Mouse (Mus musculus): ENCODE measurements around the gene Pidd1. TPM values are rescaled to one million over a fixed set of nuclear protein-coding genes. Genes with fewer than 3 reads are reported as not detected.

Pidd1 gene
- polyA plus RNA-seq, 1 experiment = 39.0 TPM

- no peak for TF ChIP-seq GATA1 (IDR thresholded peaks at IDR 0.05; ENCODE audit: low read length)
Observed at GRCm38 (mm10) chr7:141420030-141420702, 23.7 kb downstream of the Pidd1 start.

- no peak for TF ChIP-seq GATA1 (IDR thresholded peaks at IDR 0.05; ENCODE audit: low read length)
Observed at GRCm38 (mm10) chr7:141418970-141419369, 24.9 kb downstream of the Pidd1 start.

- no peak for TF ChIP-seq GATA1 (IDR thresholded peaks at IDR 0.05; ENCODE audit: low read length)
Observed at GRCm38 (mm10) chr7:141417731-141418681, 25.8 kb downstream of the Pidd1 start.

DNA sequence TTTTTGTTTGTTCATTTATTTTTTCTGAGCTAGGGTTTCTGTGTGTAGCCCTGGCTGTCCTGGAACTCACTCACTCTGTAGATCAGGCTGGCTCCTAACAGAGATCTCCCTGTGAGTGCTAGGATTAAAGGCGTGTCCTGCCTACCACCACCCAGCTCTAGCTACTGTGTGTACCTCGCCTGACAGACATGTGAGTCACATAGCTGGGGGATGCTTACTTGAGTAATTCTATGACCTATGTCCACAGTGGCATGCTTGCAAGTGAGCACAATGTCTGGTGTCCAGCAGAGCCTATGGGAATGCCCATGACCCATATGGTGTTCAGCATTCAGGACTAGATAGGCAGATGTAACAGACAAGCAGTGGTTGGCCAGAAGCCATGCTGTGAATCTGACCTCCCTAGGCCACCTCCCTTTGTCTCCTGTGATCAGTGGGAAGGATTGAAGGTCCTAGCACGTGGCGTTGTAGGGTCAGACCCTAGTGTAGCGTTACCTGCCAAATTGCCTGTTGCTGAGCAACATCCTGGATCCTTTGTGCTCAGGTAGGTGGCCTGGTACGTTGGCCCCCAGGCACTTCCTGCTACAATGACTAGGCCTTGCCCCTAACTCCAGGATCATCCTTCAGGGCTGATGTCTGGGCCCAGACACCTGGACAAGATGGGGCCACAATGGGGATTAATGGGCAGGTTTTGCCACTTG is 27.5 kb downstream of the Pidd1 start:
- no peak for TF ChIP-seq GATA1 (IDR thresholded peaks at IDR 0.05; ENCODE audit: low read length)

DNA sequence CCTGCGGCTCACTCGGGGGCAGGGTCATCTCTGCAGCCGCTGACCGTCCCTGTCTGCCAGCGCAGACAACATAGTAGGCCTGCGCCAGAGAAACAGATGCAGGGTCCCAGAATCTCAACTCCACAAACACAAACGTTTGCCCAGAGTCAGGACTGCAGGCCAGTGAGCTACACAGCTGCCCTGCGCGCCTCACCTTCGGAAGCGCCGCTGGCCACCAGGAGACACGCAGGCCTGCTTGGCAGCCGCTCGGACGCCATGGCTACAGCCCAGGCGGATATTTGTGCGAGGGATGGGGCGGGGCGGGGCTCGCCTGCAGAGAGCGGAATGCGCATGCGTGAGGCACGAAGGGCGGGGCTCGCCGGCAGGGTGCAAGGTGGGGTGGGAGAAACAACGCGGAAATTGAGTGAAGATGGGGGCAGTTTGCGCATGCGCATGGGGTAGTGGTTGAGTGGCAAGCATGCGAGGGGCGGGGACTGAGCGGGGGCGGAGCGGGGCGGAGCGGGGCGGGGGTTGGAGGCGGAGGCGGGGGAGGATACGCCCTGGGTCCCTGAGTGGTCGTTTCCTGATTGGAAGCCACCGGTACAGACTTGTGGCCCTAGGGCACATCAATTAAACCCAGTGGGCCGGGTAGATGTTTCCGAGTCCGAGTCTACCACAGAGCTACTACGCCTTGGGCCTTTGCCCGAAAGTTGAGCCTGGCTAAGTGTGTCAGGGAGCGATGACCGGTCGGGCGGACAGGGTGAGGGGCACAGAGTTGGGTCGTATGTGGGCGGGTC is 29.8 kb downstream of the Pidd1 start, which contains the start of gene Gatd1:
Gene Gatd1, minus strand, starts transcription at position 328 of the 776 bp plus-strand sequence.
- no peak for TF ChIP-seq GATA1 (IDR thresholded peaks at IDR 0.05; ENCODE audit: low read length)

- TF ChIP-seq GATA1 (IDR thresholded peaks at IDR 0.05; ENCODE audit: low read length) = no peak
Observed at GRCm38 (mm10) chr7:141413331-141413730, 30.5 kb downstream of the Pidd1 start.

DNA sequence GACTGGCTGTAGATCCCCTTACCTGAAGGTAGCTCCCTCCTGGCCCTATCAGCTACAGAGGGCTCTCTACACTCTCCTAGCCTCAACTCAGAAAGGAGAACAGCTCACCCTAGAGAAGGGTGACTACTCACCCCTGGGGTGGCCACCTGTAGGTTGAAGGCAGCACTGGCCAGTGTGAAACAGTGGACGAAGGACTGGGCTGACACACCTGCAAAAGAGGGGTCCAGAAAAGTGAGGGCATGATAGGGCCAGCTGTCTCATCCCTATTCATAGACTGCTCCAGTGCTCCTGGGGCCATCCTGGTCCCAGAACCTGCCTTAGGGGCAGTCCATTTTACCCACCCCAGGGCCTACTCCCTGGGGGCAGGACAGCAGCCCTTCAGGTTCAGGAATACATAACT is 32.2 kb downstream of the Pidd1 start:
- no peak for TF ChIP-seq GATA1 (IDR thresholded peaks at IDR 0.05; ENCODE audit: low read length)

- no peak for TF ChIP-seq GATA1 (IDR thresholded peaks at IDR 0.05; ENCODE audit: low read length)
Observed at GRCm38 (mm10) chr7:141410631-141411030, 33.2 kb downstream of the Pidd1 start.

DNA sequence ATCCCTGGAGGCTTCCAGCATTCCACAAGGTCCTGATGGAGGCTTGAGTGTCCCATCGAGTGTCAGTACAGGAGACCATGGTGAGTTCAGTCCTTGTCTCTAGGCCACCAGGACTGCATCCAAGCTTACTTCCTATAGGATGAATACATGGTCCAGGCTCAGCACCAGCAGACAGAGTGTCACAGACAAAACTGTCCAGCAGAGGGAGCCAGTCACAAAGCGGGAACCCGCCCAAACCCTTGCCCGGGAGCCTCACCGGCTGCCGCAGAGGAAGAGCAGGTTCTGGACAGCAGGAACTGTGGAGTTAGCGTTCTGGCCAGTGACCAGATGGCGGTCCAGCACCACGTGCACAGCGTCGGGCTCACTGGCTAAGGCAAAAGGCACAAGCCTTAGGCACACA is 35.0 kb downstream of the Pidd1 start:
- TF ChIP-seq GATA1 (IDR thresholded peaks at IDR 0.05; ENCODE audit: low read length) = no peak

GRCm38 (mm10) chr7:141405466-141405865 is 38.4 kb downstream of the Pidd1 start:
- no peak for TF ChIP-seq GATA1 (IDR thresholded peaks at IDR 0.05; ENCODE audit: low read length)

- TF ChIP-seq GATA1 (IDR thresholded peaks at IDR 0.05; ENCODE audit: low read length) = no peak
Observed at GRCm38 (mm10) chr7:141403305-141403704, 40.5 kb downstream of the Pidd1 start.

DNA sequence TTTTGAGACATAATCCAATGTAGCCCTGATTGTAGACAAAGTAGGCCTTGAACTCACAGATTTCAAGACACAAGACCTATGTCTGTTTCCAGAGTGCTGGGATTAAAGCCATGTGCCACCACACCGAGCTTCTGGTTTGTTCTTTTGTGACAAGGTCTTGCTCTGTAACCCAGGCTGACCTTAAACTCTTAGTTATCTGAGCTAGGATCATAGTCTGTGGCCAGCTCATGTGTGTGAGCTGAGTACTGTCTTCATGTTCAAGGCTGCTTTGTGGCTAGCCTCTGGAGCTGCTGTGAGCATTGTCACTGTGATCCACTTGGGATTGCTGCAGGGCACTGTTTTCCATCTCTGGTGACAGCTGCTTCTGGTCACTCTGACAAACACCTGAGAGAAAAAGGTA is 48.5 kb downstream of the Pidd1 start:
- no peak for TF ChIP-seq GATA1 (IDR thresholded peaks at IDR 0.05; ENCODE audit: low read length)

- no peak for TF ChIP-seq GATA1 (IDR thresholded peaks at IDR 0.05; ENCODE audit: low read length)
Observed at GRCm38 (mm10) chr7:141394771-141395170, 49.1 kb downstream of the Pidd1 start.

DNA sequence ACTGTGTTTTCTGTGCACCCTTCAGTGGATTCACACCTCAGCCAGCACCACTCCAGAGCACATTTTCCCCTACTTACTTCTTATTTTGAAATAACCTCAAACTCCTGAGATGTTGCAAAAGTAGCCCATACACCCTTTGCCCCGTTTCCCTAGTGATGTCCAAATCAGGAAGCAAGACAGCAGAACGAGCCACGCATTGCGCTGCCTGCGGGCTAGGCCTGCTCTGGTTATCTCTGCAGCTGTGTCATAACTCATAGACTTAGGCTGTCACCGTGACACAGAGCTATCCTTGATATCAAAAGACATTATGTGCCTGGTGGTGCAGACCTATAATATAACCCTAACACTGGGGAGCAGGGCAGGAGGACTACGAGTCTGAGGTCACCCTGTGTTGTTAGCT is 49.7 kb downstream of the Pidd1 start:
- TF ChIP-seq GATA1 (IDR thresholded peaks at IDR 0.05; ENCODE audit: low read length) = no peak

DNA sequence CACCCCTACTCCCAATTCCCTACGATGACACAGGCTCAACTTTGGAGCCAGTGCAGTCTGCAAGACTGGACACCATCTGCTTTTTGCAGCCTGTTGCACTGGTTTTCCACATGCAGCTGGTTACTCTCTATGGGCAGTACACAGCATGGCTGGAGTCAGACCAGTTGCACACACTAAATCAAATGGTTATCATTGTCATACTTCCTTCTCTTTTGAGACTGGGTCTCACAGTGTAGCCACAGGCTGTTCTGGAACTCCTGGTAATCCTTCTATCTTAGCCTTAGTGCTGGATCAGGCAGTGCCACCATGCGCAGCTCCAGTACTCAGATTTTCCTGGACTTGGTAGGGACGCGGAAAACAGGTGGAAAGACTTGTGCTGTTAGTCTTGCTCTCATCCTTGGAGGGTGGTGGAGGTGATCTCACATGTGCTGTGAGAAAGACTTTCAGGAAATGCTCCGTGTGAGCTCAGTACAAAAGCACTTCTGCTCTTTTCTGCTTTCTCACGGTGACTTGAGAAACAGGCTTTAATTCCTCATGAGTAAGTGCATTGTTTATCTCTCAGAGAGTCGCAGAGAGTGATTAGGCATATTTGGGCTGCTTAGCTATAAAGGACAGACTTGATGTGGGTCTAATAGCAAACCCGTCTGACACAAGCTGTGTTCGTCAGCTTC is 51.1 kb downstream of the Pidd1 start:
- TF ChIP-seq GATA1 (IDR thresholded peaks at IDR 0.05; ENCODE audit: low read length) = no peak
